Mouse (Mus musculus) mouse trophoblast stem cell (cell line): Measurements from ENCODE around the gene Serpinb6b.
"Not testable (repeated sequence)": the region's sequence is repeated elsewhere in the genome, so short reads cannot be mapped to it uniquely, and the experiment has no call there.

ENCODE experiments used
- in situ Hi-C, 2 experiments: fragments of 300-500 bp; cut with MseI, MboI; formaldehyde crosslinking; loops; 2 replicates in 1 of 2; 3 replicates in 1 of 2; pipeline ENCODE4 v1.15.1; 2025

Serpinb6b gene

DNA sequence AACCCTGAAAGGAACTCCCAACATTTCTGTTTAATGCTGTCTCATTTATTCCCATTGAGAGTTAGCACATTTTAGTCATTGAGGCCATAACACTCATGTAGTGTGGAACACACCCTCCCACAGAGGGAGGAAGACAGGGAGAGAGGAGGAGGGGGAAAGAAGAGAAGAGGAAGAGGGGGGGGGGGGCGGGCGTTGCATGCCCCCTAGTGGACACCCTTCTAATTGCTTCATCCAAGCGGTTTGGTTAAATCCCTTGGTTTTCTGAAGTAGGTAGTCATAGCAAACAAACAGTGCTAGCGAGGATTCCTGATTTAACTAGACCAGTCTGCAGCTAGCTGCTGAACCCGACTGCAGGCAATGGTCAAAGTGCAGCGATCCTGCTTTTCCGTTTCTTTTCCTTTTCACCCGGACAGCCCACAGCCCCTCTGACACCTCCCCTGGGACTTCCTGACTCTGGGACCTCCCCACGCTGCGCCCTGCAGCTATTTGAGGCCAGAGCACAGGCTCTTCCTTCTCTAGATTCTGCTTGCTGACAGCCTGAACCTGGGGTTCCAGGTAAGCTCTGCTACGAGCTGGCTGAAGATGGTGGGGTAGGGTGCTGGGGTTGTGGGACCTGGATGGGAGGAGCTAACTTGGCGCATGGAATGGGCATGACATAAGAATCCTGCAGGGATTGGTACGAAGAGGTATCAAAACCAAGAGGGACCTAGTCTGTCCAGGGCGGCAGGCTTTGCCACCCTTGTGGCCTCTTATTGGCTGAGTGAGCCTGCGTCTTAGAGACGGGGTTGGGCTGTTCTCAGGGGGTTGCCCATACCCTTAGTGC is at the start of gene Serpinb6b:
Serpinb6b (plus strand) TSS at position 221 of the 823 bp plus-strand sequence.
- in situ Hi-C loops: loop anchor here in 1 of 2 experiments (10.0 kb wide), 1 partner anchor 50 kb away; no protein-coding TSS in a partner anchor

DNA sequence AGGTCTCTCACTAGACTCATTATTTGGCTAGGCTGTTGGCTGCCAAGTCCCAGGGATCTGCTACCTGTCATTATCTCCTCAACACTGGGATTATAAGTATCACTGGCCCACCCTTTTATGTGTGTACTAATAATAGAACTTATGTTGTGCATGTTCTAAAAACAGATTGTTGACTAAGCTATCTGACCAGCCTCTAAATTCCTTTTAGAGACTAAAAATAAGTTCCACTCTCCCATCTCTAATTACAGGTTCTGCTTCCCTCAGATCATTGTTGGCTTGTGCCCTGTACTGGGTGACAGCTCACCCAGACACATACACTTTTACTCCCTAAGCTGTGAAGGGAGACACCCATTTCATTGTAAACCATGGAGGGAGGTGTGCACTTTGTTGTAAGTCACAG is 42.4 kb upstream of the Serpinb6b start:
- in situ Hi-C loops: no loop called here

GRCm38 (mm10) chr13:32924578-32925360 is 40.2 kb upstream of the Serpinb6b start:
- in situ Hi-C loops: no loop called here

GRCm38 (mm10) chr13:32926661-32927060 is 38.3 kb upstream of the Serpinb6b start:
- in situ Hi-C loops: no loop called here

- in situ Hi-C loops: no loop called here
These were observed 37.8 kb upstream of the Serpinb6b start for GRCm38 (mm10) chr13:32927241-32927640.

GRCm38 (mm10) chr13:32929107-32929750 is 35.8 kb upstream of the Serpinb6b start:
- in situ Hi-C loops: no loop called here

GRCm38 (mm10) chr13:32934706-32935381 is 30.2 kb upstream of the Serpinb6b start:
- in situ Hi-C loops: no loop called here

GRCm38 (mm10) chr13:32938275-32938674 is 26.7 kb upstream of the Serpinb6b start:
- in situ Hi-C loops: not testable (repeated sequence)

DNA sequence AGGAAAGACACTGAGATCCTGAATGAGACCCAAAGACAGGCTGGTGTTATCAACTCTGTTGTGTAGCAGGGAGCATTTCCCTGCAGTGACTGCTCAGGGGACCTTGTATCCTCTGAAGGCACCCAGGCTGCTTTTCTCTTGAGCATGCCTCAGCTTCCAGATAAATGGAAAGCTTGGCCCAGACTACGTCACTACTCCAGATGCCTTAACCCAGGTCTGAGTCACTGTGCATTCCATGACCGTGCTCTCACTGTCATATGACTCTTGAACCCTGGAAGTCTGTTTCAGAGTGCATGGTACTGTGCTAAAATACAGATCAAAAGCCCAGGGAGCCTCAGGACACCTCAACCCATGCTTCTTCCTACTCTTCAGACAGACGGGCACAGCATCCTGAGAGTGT is 25.8 kb upstream of the Serpinb6b start:
- in situ Hi-C loops: not testable (repeated sequence)

- in situ Hi-C loops: no loop called here
These were observed 8.5 kb upstream of the Serpinb6b start for GRCm38 (mm10) chr13:32956537-32956936.

- in situ Hi-C loops: no loop called here
These were observed 7.1 kb upstream of the Serpinb6b start for GRCm38 (mm10) chr13:32957917-32958316.

DNA sequence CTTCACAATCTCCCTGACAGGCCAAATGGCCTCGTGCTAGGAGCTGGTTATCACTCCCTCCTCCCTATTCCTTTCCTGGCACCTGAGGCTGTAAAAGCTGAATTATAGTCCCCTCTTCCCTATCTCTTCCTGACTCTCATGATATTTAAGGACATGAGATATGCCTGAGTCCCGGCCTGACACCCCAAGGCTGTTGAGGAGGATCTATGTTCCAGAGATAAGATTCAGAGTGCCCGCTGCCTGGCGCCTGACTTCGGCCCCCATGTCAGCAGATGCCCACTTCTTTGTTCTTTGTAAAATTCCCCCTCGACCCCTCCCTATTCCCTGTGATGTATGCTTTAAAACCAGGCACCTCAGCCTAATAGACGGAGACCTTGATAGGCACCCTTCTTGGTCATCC is 6.5 kb upstream of the Serpinb6b start:
- in situ Hi-C loops: not testable (repeated sequence)

DNA sequence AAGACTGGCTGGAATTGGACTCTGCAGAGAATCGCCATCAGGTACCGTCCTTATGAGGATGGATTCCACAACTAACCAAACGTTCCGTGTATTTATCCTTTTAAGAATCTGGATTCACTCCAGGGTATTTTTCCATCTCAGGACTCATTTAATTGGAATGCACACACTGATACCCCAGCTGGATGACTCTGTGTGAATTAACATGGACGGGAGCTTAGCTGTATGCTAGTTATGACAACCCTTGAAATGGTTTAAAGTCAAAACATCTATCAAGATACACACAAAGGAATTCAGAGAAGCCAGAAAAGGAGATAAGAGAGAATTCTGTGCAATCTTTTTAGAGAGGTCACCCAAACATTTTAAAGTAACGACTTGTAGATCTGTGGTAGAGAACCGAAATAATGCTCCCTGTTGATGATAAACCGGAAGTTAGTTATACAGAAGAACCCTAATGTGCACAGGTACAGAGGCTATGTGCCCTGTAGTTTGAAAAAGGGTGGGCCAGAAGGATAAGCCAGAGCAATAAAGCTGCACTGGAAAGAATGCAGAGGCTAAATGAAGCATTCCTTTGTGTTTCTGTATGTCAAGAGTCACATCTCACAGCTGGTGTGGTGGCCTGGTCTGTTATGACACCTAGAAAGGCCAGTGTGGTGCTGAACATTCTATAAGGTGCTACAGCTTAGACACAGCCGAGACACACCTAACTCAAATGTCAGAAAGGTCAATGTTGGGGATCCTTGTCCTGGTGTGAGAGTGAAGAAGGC is 837 bp upstream of the Serpinb6b start:
- in situ Hi-C loops: loop anchor here in 1 of 2 experiments (10.0 kb wide), 1 partner anchor 49 kb away; no protein-coding TSS in a partner anchor

- in situ Hi-C loops: loop anchor here in 1 of 2 experiments (10.0 kb wide), 1 partner anchor 51 kb away; no protein-coding TSS in a partner anchor
These were observed 1.1 kb downstream of the Serpinb6b start for GRCm38 (mm10) chr13:32966116-32966515.

DNA sequence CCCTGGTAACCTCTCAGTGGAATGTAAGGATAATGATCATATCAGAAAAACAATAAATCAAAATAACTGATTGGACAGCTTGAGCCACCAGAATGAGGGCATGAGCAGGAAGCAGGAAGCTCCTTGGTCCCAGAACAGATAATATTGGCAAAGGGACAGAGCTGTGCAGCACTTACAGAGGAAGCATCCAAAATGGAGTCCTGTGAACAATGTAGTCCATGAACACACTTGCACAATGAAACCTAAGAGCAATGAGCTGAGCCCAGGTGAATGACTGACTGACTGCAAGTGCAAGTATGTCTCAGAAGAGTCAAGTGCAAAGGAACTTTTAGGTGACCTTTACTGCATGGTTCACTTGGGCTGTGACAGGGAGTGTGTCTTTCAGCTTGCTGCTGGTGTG is 2.2 kb downstream of the Serpinb6b start:
- in situ Hi-C loops: loop anchor here in 1 of 2 experiments (10.0 kb wide), 1 partner anchor 52 kb away; no protein-coding TSS in a partner anchor

DNA sequence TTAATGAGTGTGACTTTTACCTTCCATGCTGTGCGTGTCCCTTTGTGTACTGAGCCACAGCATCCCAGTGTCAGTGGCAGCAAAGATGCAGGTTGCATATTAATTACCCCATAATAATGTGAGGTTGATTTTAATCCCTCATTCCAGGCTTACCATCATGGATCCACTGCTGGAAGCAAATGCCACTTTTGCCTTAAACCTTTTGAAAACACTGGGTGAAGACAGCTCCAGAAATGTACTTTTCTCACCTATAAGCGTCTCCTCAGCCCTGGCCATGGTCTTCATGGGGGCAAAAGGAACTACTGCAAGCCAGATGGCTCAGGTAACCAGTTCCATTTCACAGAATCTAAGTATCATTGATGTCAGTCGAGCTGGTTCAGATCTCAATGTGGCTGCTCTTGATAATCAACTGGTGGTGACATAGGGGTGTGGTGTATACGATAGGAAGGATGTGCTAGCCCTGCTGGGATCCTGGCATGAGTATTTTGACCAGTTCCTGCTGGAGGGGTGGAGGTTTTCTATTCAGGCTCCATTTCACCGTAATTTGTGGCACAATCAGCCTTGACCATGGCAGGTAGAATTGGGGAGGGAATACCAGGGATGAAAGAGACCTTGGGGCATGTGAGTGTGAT is 3.5 kb downstream of the Serpinb6b start:
- in situ Hi-C loops: loop anchor here in 1 of 2 experiments (10.0 kb wide), 1 partner anchor 54 kb away; no protein-coding TSS in a partner anchor

DNA sequence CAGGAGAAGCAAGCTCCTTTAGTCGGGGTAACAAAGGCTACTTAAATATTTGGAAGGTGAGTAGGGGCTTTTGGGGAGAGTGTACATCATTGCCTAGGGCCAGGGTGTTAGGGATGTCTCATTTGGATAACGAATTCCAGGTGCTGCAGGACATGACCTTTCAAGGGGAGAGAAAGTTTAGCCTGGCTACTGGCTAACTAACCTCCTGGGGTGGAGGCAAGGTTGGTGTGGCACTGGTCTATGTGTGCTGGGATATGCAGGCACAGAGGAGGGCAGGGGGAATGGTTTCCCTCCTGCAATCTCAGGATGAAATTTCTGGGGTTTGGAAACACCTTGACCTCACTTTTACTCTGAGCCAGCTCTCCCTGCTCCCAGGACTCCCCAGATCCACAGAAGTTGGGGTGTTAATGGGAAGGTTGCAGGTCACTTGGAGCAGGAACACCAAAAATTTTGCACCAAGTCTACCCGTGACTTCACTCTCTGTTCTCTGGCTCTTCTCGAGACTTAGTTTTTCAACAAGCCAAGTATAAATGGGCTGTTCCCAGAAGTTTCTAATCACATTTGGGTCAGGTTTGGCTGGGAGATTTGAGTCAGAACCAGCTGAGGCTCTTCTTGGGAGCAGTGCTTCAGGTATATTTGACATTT is 4.1 kb downstream of the Serpinb6b start:
- in situ Hi-C loops: loop anchor here in 1 of 2 experiments (10.0 kb wide), 1 partner anchor 54 kb away; no protein-coding TSS in a partner anchor

DNA sequence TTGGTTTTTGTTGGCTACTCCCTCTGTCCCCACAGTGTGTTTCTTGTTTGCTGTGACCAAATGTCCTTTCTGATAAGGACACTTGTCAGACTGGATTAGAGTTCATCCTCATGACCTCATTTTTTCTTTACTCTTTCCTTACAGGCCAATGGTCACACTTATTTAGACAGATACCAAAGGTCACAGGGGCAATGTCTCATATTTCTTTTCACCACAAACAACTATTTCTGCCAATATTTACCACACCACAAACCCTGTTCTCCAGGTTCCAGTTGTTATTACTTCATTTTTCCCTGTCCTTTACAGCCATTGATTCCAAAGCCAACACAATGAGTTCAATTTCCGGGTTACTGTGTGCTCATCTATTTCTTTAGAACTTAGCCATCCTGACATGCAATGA is 4.6 kb downstream of the Serpinb6b start:
- in situ Hi-C loops: loop anchor here in 1 of 2 experiments (10.0 kb wide), 1 partner anchor 55 kb away; no protein-coding TSS in a partner anchor

DNA sequence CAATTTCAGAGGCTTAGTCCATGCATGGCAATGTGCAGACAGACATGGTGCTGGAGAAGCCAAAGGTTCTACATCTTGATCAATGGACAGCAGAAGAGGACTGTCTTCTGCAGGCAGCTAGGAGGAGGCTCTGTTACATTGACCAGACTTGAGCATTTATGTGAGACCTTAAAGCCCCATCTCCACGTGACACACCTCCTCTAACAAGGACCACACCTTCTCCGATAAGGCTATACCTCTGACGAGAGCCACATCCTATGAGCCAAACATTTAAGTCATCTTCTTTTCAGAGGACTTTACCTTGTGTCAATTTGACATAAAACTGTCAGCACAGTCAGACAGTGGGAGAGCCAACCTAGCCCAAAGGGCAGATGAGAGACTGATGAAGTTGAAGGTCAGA is 5.8 kb downstream of the Serpinb6b start:
- in situ Hi-C loops: no loop called here
